Mouse (Mus musculus) ES-Bruce4 (cell line): ENCODE data around the gene Arntl. TPM values are rescaled to one million over a fixed set of nuclear protein-coding genes. Genes with fewer than 3 reads are reported as not detected.

ENCODE experiments used
- H3K27ac ChIP-seq: 2 replicates; pipeline ENCODE4 v1.5.1; 2012; ENCODE audit warnings: low read length, inconsistent platforms; ENCODE audit not compliant: insufficient read depth
- H3K27me3 ChIP-seq: 2 replicates; pipeline ENCODE4 v1.6.1; 2012; ENCODE audit warnings: mild to moderate bottlenecking, low read length, inconsistent platforms; ENCODE audit not compliant: control insufficient read depth, poor library complexity, insufficient read depth, severe bottlenecking
- H3K36me3 ChIP-seq: 2 replicates; pipeline ENCODE4 v1.6.1; 2012; ENCODE audit warnings: inconsistent platforms, mild to moderate bottlenecking, low read length, moderate library complexity; ENCODE audit not compliant: control insufficient read depth, poor library complexity, insufficient read depth, severe bottlenecking
- H3K4me1 ChIP-seq: one replicate; pipeline ENCODE4 v1.8.1; 2011; ENCODE audit warnings: low read length; ENCODE audit not compliant: control insufficient read depth, insufficient read depth
- H3K4me3 ChIP-seq: 2 replicates; pipeline ENCODE4 v1.5.1; 2011; ENCODE audit warnings: low read depth, mild to moderate bottlenecking, low read length
- H3K9ac ChIP-seq: 2 replicates; pipeline ENCODE4 v1.6.1; 2012; ENCODE audit warnings: low read depth, mild to moderate bottlenecking, inconsistent platforms; ENCODE audit not compliant: poor library complexity, severe bottlenecking
- H3K9me3 ChIP-seq: replicated peaks from 2 replicates; pipeline ENCODE4 v1.6.1; 2012; ENCODE audit warnings: mild to moderate bottlenecking, low read length, inconsistent platforms; ENCODE audit not compliant: control insufficient read depth, poor library complexity, insufficient read depth, severe bottlenecking
- CTCF ChIP-seq: IDR thresholded peaks from one replicate; pipeline ENCODE4 v1.8.1; 2011; ENCODE audit warnings: low read depth, low read length
- EP300 ChIP-seq: IDR thresholded peaks from 2 replicates; pipeline ENCODE4 v1.6.1; 2011; ENCODE audit warnings: low read depth, low read length; ENCODE audit not compliant: insufficient read depth
- POLR2A ChIP-seq: IDR thresholded peaks from one replicate; pipeline ENCODE4 v1.8.1; 2011; ENCODE audit warnings: low read length; ENCODE audit not compliant: insufficient read depth
- polyA plus RNA-seq: library from polyadenylated mRNA; stranded (reverse); fragments of >200 nt; gene quantifications from 2 replicates; pipeline ENCODE4 v1.2.4, GENCODE M21; 2011; ENCODE audit warnings: low read depth; ENCODE audit not compliant: missing spikeins, insufficient read depth, insufficient read length

The Arntl gene
- polyA plus RNA-seq, 1 experiment: 13.3 TPM

DNA sequence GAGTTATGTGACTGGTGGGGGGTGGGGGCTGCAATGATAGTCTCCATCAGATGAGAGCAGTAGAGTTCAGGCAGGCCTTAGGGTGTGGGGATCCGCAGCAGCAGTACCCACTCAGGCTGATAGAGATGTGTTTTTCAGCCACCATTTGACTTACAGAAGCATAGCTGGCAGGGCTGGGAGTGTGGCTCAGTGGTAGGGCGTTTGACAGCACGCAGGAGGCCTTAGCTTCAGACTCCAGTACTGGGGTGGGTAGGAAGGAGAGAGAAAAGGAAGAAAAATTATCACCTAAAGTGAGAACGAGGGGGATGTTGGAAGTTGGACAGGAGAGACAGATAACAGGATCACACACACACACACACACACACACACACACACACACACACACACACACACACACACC is 71.2 kb downstream of the Arntl start:
- Histone ChIP-seq H3K4me3 (no peak overlapping the region), H3K9ac (no peak overlapping the region), H3K27ac (no peak overlapping the region; the same call in 1 of the 2 replicates), H3K4me1 (peaks cover 2% of the 10 kb centered on the region), H3K36me3 (no peaks in the 10 kb centered on the region), H3K27me3 (no peaks in the 10 kb centered on the region), H3K9me3 (no peaks in the 10 kb centered on the region; the same call in 1 of the 2 replicates)
- TF ChIP-seq POLR2A (no peak), CTCF (no peak), EP300 (no peak)

DNA sequence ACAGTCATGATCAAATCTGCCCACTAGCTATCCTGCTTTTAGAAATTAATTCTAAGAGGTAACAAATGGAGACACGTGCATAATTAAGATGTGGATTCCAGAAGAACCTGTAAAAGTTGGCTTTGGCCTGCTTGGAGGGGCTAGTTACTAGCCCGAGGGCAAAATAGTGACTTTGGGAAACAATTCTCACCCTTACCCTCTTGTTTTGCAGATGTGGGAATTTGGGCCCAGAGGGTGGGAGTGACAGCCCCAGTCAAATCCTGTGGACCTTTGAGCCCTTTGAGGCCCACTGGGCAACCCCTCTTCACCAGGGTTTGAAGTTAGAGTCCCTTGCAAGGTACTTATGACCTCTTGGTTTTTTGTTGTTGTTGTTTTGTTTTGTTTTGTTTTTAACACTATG is 72.0 kb downstream of the Arntl start:
- Histone ChIP-seq H3K4me3 (no peak overlapping the region), H3K36me3 (no peaks in the 10 kb centered on the region), H3K4me1 (peaks cover 2% of the 10 kb centered on the region)

DNA sequence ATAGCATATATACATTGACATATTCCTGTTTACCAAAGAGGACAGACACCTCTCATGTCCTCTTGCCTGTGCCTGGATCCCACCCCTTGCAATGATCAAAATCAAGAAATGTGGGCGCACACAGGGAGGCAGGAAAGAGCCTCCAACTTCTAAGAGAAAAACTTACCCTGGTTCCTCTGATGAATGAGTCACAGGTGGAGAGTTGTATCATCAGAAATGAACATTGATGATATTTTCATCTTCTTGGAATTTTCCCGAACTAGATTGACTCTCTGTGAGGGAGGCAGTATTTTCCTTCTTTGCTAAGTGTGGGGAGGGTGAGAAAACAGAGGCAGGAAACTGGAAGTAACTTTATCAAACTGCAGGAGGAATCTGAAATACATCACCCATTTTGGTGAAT is 78.1 kb downstream of the Arntl start:
- H3K9me3 ChIP-seq: no peaks in the 10 kb centered on the region; the same call in 1 of the 2 replicates
- no peak for TF ChIP-seq EP300
- H3K27me3 ChIP-seq: no peaks in the 10 kb centered on the region
- no peaks in the 10 kb centered on the region for H3K36me3 ChIP-seq
- H3K27ac ChIP-seq: no peak overlapping the region
- H3K4me3 ChIP-seq: no peak overlapping the region
- H3K4me1 ChIP-seq: peaks cover 2% of the 10 kb centered on the region
- no peak overlapping the region for H3K9ac ChIP-seq

More for the DNA sequence above, 72.0 kb downstream of the Arntl start:
- TF ChIP-seq EP300 (peak; percentile 68; the same call in 1 of the 2 replicates), POLR2A (no peak), CTCF (no peak)
- Histone ChIP-seq H3K27me3 (no peaks in the 10 kb centered on the region), H3K9me3 (no peaks in the 10 kb centered on the region; the same call in 1 of the 2 replicates), H3K9ac (no peak overlapping the region), H3K27ac (peak overlapping the region; percentile 58)

DNA sequence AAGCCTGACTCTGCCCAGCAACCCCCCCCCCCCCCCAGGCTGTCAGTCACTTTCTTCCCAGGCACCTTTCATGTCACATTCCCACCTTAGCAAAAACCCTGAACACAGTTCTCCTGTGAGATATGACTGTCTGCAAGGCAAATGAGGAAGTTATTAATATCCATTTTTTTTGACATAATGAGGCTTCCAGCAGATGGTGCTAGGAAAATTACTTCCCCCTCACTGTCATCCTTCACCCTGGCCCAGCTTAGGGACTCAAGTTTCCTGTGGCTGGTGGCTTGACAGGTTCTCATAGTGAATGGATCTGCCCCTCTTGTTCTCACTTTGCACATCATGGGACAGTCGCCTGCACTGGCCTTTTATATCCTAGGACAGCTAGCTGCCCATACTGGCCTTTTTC is 81.9 kb downstream of the Arntl start:
- H3K4me3 ChIP-seq: no peak overlapping the region
- no peak for TF ChIP-seq EP300
- TF ChIP-seq POLR2A: no peak
- TF ChIP-seq CTCF: no peak

DNA sequence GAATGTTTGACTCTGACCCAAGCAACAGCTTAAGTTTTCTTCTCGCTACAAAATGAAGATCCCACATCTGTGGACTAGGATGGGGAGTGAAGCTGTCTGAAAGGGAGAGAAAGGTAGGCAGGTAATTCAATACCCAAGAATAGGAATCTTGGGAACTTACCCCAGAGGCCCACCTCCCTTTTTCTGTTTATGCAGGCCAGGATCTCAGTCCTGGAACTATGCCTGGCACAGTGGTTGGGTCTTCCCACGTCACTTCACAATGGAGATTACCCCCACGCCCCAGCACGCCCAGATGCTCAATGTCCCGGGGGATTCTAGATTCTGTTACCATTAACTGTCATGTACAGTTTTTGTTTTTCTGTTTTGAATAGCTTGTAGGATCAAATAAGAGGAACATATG is 84.5 kb downstream of the Arntl start:
- H3K27me3 ChIP-seq: no peaks in the 10 kb centered on the region
- no peaks in the 10 kb centered on the region; the same call in 1 of the 2 replicates for H3K36me3 ChIP-seq
- TF ChIP-seq POLR2A: no peak
- TF ChIP-seq CTCF: no peak
- TF ChIP-seq EP300: no peak
- no peaks in the 10 kb centered on the region for H3K9me3 ChIP-seq
- H3K9ac ChIP-seq: no peak overlapping the region
- H3K4me3 ChIP-seq: no peak overlapping the region
- H3K27ac ChIP-seq: no peak overlapping the region
- no peaks in the 10 kb centered on the region for H3K4me1 ChIP-seq

More for the DNA sequence above, 81.9 kb downstream of the Arntl start:
- Histone ChIP-seq H3K9ac (no peak overlapping the region), H3K36me3 (no peaks in the 10 kb centered on the region; the same call in 1 of the 2 replicates), H3K27ac (no peak overlapping the region), H3K9me3 (no peaks in the 10 kb centered on the region), H3K4me1 (no peaks in the 10 kb centered on the region), H3K27me3 (no peaks in the 10 kb centered on the region)

DNA sequence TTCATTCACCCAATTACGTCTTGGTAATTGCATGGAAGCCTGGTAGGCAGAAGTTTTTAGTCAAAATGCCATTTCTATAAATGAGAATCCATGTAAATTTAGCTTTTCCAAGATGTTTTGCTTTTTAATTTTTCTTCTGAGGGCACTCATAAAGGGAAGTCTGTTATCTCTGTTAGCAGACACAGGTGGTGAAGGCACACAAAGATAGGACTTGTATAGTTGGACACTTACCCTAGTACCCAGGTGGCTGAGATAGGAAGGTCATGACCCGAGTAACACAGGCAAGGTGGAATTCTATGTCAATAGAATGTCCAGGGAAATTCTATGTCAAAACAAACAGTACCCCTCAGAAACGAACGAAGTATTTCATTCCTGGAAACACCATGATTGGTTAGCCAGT is 84.9 kb downstream of the Arntl start:
- Histone ChIP-seq H3K36me3 (no peaks in the 10 kb centered on the region; the same call in 1 of the 2 replicates), H3K9me3 (no peaks in the 10 kb centered on the region), H3K27me3 (no peaks in the 10 kb centered on the region), H3K9ac (no peak overlapping the region), H3K4me3 (no peak overlapping the region), H3K27ac (no peak overlapping the region), H3K4me1 (no peaks in the 10 kb centered on the region)
- TF ChIP-seq POLR2A: no peak
- no peak for TF ChIP-seq CTCF
- TF ChIP-seq EP300: no peak
